Mouse (Mus musculus): Measurements from ENCODE around the gene Ssxb5.
"Not testable (repeated sequence)": the region's sequence is repeated elsewhere in the genome, so short reads cannot be mapped to it uniquely, and the experiment has no call there.

Ssxb5 gene

GRCm38 (mm10) chrX:8803391-8803790 lies at the start of gene Ssxb5:
Ssxb5 (plus strand) TSS chrX:8803691.
- DNase-seq = not testable (repeated sequence)

- peak; percentile 21 for DNase-seq
These were observed 28.6 kb downstream of the Ssxb5 start for GRCm38 (mm10) chrX:8832043-8832442.

GRCm38 (mm10) chrX:8843694-8844093 lies 40.2 kb downstream of the Ssxb5 start, which contains the start of gene Gm6592:
Gm6592 (plus strand) TSS chrX:8843994.
- no peak for DNase-seq

- no peak for DNase-seq
These were observed 49.0 kb downstream of the Ssxb5 start for GRCm38 (mm10) chrX:8852486-8852885.

All from cerebellum, adult 9-11 months (tissue).